Mouse (Mus musculus) liver, postnatal 0 days (tissue): Measurements from ENCODE around the gene Atp6v1c2. TPM values are rescaled to one million over a fixed set of nuclear protein-coding genes. Genes with fewer than 3 reads are reported as not detected.

Experiments
- ATAC-seq: fragments of 200-750 bp; cut with Nextera tagmentation; 2 replicates; pipeline ENCODE4 v1.8.0; 2017; ENCODE audit warnings: mild to moderate bottlenecking, moderate library complexity
- DNase-seq: peaks from one replicate; pipeline ENCODE4 v3.0.0-alpha.2; 2016
- H3K27ac ChIP-seq: fragments of 300-500 bp; sonication (generic); 2 replicates; pipeline ENCODE4 v1.5.1; 2014; ENCODE audit warnings: antibody characterized with exemption, moderate library complexity, mild to moderate bottlenecking, low read depth
- H3K27me3 ChIP-seq: fragments of 300-500 bp; sonication (generic); 2 replicates; pipeline ENCODE4 v1.6.1; 2014; ENCODE audit warnings: low read length, control low read depth, mixed read lengths; ENCODE audit not compliant: insufficient read depth
- H3K36me3 ChIP-seq: fragments of 300-500 bp; sonication (generic); replicated peaks from 2 replicates; pipeline ENCODE4 v1.6.1; 2014; ENCODE audit warnings: mild to moderate bottlenecking, control low read depth, low read length, moderate library complexity, mixed read lengths; ENCODE audit not compliant: insufficient read depth
- H3K4me1 ChIP-seq: fragments of 300-500 bp; sonication (generic); 2 replicates; pipeline ENCODE4 v1.6.1; 2014; ENCODE audit warnings: antibody characterized with exemption, mild to moderate bottlenecking, control low read depth; ENCODE audit not compliant: insufficient read depth
- H3K4me2 ChIP-seq: fragments of 300-500 bp; sonication (generic); 2 replicates; pipeline ENCODE4 v1.6.1; 2014; ENCODE audit warnings: low read depth, mild to moderate bottlenecking, low read length, moderate library complexity, mixed read lengths
- H3K4me3 ChIP-seq: fragments of 300-500 bp; sonication (generic); 2 replicates; pipeline ENCODE4 v1.5.1; 2014; ENCODE audit warnings: low read depth, low read length
- H3K9ac ChIP-seq: fragments of 300-500 bp; sonication (generic); replicated peaks from 2 replicates; pipeline ENCODE4 v1.6.1; 2014; ENCODE audit warnings: mild to moderate bottlenecking, moderate library complexity
- H3K9me3 ChIP-seq: fragments of 300-500 bp; sonication (generic); 2 replicates; pipeline ENCODE4 v1.6.1; 2016; ENCODE audit warnings: mild to moderate bottlenecking, control low read depth, low read length, mixed read lengths
- CTCF ChIP-seq: sonication (generic); IDR thresholded peaks from 2 replicates; pipeline ENCODE4 v1.5.1; 2016; ENCODE audit warnings: antibody characterized with exemption, low read depth
- EP300 ChIP-seq: IDR thresholded peaks from 2 replicates; pipeline ENCODE4 v1.6.1; 2016; ENCODE audit warnings: antibody characterized with exemption, low read depth, mild to moderate bottlenecking
- WGBS: fragments of 180-500 bp; shearing (Covaris S2); extraction: QIAGEN DNeasy Blood & Tissue Kit; methylation state at CpG from one replicate; pipeline ENCODE4 v1.1.7; 2014; ENCODE audit not compliant: insufficient replicate concordance; 5-methylcytosine and 5-hydroxymethylcytosine counted together
- polyA plus RNA-seq: library from polyadenylated mRNA; unstranded; fragments of >200 nt; fragmentation: Nextera tagmentation; extraction: Ambion mirVana; gene quantifications from 2 replicates; pipeline ENCODE4 v1.2.1, GENCODE M21; 2015

Atp6v1c2 gene
- polyA plus RNA-seq, 1 experiment from 2014 or later, result 0.18 TPM

DNA sequence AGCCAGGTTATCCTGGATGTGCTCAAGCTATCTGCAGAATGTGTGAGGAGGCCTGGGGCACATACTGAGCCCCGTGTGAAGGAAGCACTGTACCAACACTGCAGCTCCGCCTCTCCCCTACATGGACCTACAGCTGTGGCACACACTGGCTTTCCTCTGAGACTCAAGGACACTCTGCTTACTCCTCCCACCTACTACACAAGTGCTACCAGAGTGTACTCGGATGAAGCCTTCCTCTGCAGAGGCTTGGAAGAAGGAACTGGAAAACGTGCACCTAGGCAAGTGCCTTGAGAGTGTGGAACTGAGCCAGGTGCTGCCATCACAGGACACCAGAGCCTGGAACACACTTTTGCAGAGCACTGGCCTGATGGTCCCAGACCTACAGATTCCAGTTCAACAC is 38.6 kb downstream of the Atp6v1c2 start:
- Histone ChIP-seq H3K36me3 (no peaks in the 10 kb centered on the region), H3K4me1 (no peaks in the 10 kb centered on the region), H3K9me3 (no peaks in the 10 kb centered on the region), H3K9ac (no peak overlapping the region), H3K27ac (no peak overlapping the region), H3K4me3 (no peak overlapping the region), H3K27me3 (no peaks in the 10 kb centered on the region), H3K4me2 (no peak overlapping the region)
- ATAC-seq (no peak), DNase-seq (no peak)
- TF ChIP-seq EP300 (no peak), CTCF (no peak)
- WGBS, result 45% methylated on average over 4 of the region's 4 CpGs

DNA sequence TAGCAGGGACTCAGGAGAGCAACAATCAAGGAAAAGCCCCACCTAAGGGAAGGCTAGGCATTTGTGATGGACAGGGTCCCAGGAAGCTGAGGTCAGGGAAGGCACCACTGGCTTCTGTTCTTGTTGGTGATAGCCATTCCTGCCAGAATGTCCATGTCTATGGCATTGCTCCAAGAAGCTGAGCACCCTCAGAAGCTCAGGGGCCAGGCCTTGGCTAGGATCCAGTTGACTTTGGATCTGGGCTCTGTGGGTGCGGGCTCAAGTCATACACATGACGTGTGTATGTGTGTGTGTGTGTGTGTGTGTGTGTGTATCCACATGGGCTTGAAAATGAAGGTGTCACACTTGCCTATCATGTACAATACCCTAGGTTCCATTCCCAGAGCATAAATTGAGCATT is 39.2 kb downstream of the Atp6v1c2 start:
- ATAC-seq, result no peak
- no peaks in the 10 kb centered on the region for H3K27me3 ChIP-seq
- no peak for DNase-seq
- H3K36me3 ChIP-seq, result 0 out of 2 replicates have a peak, but pooled peaks cover under 1% of the 10 kb centered on the region
- TF ChIP-seq EP300 (no peak), CTCF (no peak)
- H3K9me3 ChIP-seq, result no peaks in the 10 kb centered on the region
- H3K27ac ChIP-seq, result no peak overlapping the region
- WGBS, result 66% methylated on average over 2 of the region's 2 CpGs
- no peak overlapping the region for H3K4me3 ChIP-seq
- no peak overlapping the region for H3K4me2 ChIP-seq
- no peaks in the 10 kb centered on the region for H3K4me1 ChIP-seq
- no peak overlapping the region for H3K9ac ChIP-seq

DNA sequence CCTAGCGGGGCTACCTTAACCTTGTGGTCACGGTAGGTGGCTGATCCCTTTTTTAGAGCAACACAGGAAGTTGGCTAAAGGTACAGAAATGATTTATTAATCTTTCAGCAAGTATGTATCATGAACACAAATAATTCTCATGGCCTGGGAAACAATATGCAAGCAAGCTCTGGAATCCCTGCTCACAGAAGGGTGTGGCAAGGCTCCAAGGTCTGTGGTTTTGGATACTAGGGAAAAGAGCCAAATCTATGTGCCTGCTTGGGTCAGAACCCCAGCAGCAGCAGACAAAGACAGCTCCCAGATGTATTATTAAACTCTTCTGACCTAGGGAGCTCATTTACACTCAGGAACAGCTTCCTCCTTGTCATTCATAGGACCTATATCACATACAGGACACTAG is 40.1 kb downstream of the Atp6v1c2 start:
- 59% methylated on average over 2 of the region's 2 CpGs for WGBS
- no peak overlapping the region for H3K4me3 ChIP-seq
- H3K4me1 ChIP-seq, result no peaks in the 10 kb centered on the region
- ATAC-seq (no peak), DNase-seq (no peak)
- no peak for TF ChIP-seq EP300
- TF ChIP-seq CTCF, result no peak
- no peaks in the 10 kb centered on the region for H3K27me3 ChIP-seq
- no peak overlapping the region for H3K27ac ChIP-seq
- H3K4me2 ChIP-seq, result no peak overlapping the region
- no peaks in the 10 kb centered on the region for H3K9me3 ChIP-seq
- peaks cover 8% of the 10 kb centered on the region; the same call in 1 of the 2 replicates for H3K36me3 ChIP-seq
- H3K9ac ChIP-seq, result no peak overlapping the region

DNA sequence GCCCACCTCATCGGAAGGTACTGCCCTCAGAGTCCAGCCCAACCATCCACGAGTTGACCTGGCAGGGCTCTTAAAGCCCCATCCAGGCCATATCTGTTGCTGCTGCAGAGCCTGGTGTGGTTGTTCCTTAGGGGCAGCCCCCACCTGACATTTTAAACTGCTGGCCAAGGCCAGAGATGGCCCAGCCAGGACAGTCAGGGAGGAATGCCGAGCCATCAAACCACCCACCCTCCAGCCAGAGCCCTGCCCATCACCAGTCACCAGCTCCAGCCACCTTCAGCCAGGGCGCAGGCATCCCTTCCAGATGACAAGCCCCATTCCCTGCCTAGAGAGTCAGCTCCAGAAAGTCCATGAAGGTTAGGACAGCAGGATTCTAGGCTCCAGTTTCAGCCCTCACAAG is 40.7 kb downstream of the Atp6v1c2 start:
- TF ChIP-seq EP300, result no peak
- no peak for TF ChIP-seq CTCF
- 68% methylated on average over 4 of the region's 4 CpGs for WGBS
- no peak overlapping the region for H3K4me2 ChIP-seq
- H3K27ac ChIP-seq, result no peak overlapping the region
- H3K27me3 ChIP-seq, result no peaks in the 10 kb centered on the region
- ATAC-seq, result no peak
- H3K9me3 ChIP-seq, result no peaks in the 10 kb centered on the region
- DNase-seq, result no peak
- no peaks in the 10 kb centered on the region for H3K4me1 ChIP-seq
- no peak overlapping the region for H3K4me3 ChIP-seq
- H3K36me3 ChIP-seq, result peaks cover 13% of the 10 kb centered on the region
- no peak overlapping the region for H3K9ac ChIP-seq

DNA sequence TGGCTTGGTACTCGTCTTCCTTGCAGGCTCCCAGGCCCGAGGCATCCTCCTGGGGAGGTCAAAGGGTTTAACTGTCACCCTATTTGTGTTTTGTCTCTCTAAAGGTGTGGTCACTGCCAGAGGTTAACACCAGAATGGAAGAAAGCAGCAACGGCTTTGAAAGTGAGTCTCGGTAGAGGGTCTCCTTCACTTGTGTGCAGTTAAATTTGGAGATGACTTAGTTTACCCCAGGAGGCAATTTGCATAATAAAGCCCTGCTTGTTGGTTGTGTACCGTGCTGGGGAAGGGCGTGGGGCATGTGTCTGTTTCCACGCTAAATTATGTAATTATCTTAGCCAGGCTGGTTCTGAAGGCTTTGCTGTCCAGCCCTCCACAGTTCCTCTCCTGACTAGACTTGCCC is 55.3 kb downstream of the Atp6v1c2 start:
- Histone ChIP-seq H3K9ac (no peak overlapping the region), H3K9me3 (no peaks in the 10 kb centered on the region), H3K27me3 (no peaks in the 10 kb centered on the region), H3K27ac (no peak overlapping the region), H3K36me3 (peaks cover 64% of the 10 kb centered on the region), H3K4me2 (no peak overlapping the region), H3K4me3 (no peak overlapping the region), H3K4me1 (peaks cover 8% of the 10 kb centered on the region; the same call in 1 of the 2 replicates)
- no peak for TF ChIP-seq CTCF
- no peak for TF ChIP-seq EP300
- ATAC-seq, result no peak
- DNase-seq, result no peak
- WGBS, result 83% methylated on average over 7 of the region's 7 CpGs

DNA sequence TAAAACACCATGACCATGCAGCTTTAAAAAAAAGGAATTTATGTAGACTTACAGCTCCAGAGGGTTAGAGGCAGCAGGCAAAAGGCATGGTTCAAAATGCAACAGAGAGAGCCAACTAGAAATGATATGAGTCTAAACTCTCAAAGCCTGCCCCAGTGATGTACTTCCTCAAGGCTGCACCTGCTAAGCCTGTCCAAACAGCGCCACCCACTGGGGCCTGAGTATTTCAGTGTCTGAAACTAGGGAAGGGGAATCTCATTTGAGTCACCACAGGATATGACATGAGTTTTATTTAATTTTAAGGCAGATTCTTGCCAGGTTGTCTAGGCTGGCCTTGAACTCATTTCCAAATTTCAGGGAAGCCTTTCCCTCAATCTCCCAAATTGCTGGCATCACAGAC is 57.9 kb downstream of the Atp6v1c2 start:
- Histone ChIP-seq H3K27me3 (no peaks in the 10 kb centered on the region), H3K27ac (no peak overlapping the region), H3K4me1 (peaks cover 22% of the 10 kb centered on the region), H3K36me3 (peaks cover 44% of the 10 kb centered on the region), H3K9ac (no peak overlapping the region), H3K4me2 (no peak overlapping the region), H3K9me3 (no peaks in the 10 kb centered on the region), H3K4me3 (no peak overlapping the region)
- DNase-seq (peak; percentile 59), ATAC-seq (no peak)
- WGBS, result 58% methylated on average over 1 of the region's 1 CpGs
- TF ChIP-seq CTCF (peak; percentile 64), EP300 (no peak)

DNA sequence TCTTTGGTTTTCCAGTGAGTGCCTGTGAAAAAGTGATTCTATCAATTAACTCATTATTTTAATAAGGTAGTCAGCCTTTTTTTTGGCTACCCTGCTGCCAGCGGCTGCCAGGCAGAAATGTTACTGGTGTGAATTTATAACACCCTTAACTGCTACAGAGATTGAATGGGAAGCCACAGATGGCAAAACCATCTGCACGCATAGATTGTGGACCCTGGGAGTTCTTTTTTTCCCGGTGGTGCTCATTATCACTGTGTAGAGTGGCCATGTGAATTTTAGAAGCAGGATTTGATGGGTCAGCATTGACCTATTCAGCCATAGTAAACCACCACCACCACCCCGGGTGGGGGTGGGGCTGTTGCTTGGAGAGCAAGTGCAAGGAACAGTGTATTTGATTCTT is 61.8 kb downstream of the Atp6v1c2 start:
- DNase-seq, result no peak
- Histone ChIP-seq H3K4me2 (peak overlapping the region; percentile 93), H3K4me3 (peak overlapping the region; percentile 95), H3K27ac (no peak overlapping the region), H3K9ac (peak overlapping the region; percentile 92), H3K9me3 (no peaks in the 10 kb centered on the region), H3K4me1 (peaks cover 22% of the 10 kb centered on the region), H3K36me3 (peaks cover 17% of the 10 kb centered on the region), H3K27me3 (no peaks in the 10 kb centered on the region)
- 4% methylated on average over 4 of the region's 4 CpGs for WGBS
- no peak for ATAC-seq
- TF ChIP-seq CTCF, result no peak
- TF ChIP-seq EP300, result no peak
